Comparison of ENCODE assay signal across 18 mouse cellular contexts in the genomic region with DNA sequence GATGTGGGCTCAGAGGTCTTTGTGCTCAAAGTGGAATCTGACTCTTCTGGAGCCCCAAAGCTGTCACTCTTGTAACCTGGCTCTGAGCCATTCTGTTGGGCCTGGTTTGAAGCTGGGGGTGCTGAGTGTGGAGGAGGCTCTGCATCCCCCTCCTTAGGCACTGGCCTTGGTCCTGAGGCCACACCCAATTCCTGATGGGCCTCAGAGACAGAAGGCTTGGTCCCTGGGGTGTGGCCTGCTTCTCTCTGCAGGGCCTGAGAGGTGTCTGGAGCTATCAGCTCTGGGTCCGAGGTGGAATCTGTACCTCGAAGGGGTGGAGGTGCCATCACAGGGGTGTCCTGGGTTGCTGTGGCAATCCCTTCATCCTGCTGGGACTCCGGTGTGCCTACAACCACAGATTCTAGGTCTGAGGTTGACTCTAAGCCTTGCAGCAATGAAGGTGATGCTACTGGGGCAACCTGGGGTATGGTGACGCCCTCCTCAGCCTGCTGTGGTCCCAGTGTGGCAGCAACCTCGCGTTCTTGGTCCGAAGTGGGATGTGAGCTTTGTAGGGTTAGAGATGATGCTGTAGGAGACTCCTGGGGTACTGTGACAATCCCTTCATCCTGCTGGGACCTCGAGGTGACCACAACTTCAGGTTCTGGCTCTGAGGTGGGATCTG. TPM values are rescaled to one million over a fixed set of nuclear protein-coding genes. Genes with fewer than 3 reads are reported as not detected.
A peak's percentile ranks its signal among the peaks of the same experiment; 100 is the strongest.
DNase-seq lines count a peak whose midpoint lies in the region; ATAC-seq and TF ChIP-seq lines count a peak whose summit lies in the region.
"Had no signal": no experiment of that assay in that cellular context is flagged by ENCODE, and none has a peak within 500 bp of the region (broad histone marks: within the 10 kb centered on the region; RNA-seq: fewer than 3 reads in every experiment).

No protein-coding gene starts in this region.

- no peak overlapping the region for H3K4me2 ChIP-seq in heart, embryonic 12.5 days
- H3K4me2 ChIP-seq in hindbrain, postnatal 0 days (ENCODE audit: low read depth, low read length) = no peak overlapping the region
- no peak overlapping the region for H3K4me2 ChIP-seq in midbrain, postnatal 0 days (ENCODE audit: low read depth, low read length, poor library complexity, severe bottlenecking)
- H3K4me2 ChIP-seq: limb, embryonic 13.5 days; stomach, embryonic 15.5 days had no signal

- no peaks in the 10 kb centered on the region for H3K9me3 ChIP-seq in heart, embryonic 12.5 days (replicated peaks)
- H3K9me3 ChIP-seq in hindbrain, postnatal 0 days (ENCODE audit: low read length) = no peaks in the 10 kb centered on the region
- no peaks in the 10 kb centered on the region for H3K9me3 ChIP-seq in midbrain, postnatal 0 days (ENCODE audit: low read length)
- H3K9me3 ChIP-seq: limb, embryonic 13.5 days; stomach, embryonic 15.5 days had no signal

- DNase-seq in heart, adult 11 months = peak; percentile 87
- DNase-seq in hindbrain, postnatal 0 days (ENCODE audit: low spot score) = no peak
- no peak for DNase-seq in midbrain, postnatal 0 days (ENCODE audit: low spot score)
- no peak for DNase-seq in adrenal gland, adult 18-20 months (ENCODE audit: low spot score in 2 of 2)
- DNase-seq in retina, postnatal 1 day = no peak
- DNase-seq in frontal cortex, adult 2 months (ENCODE audit: extremely low spot score in 1 of 2, low spot score in 1 of 2) = no peak
- DNase-seq: heart, adult 18-20 months; heart, postnatal 36 days; kidney, adult 9 months had no signal

- TF ChIP-seq CTCF in hindbrain, postnatal 0 days (IDR thresholded peaks at IDR 0.05; ENCODE audit: low read depth) = no peak
- TF ChIP-seq CTCF in midbrain, postnatal 0 days (IDR thresholded peaks at IDR 0.05) = no peak

- no peak overlapping the region for H3K9ac ChIP-seq in heart, embryonic 12.5 days
- H3K9ac ChIP-seq in hindbrain, postnatal 0 days (replicated peaks; ENCODE audit: low read length) = no peak overlapping the region
- no peak overlapping the region for H3K9ac ChIP-seq in midbrain, postnatal 0 days (replicated peaks; ENCODE audit: low read length, poor library complexity, severe bottlenecking)
- H3K9ac ChIP-seq: limb, embryonic 13.5 days; stomach, embryonic 15.5 days had no signal

- H3K4me1 ChIP-seq in heart, embryonic 12.5 days (replicated peaks) = peaks cover 58% of the 10 kb centered on the region
- H3K4me1 ChIP-seq in hindbrain, postnatal 0 days (ENCODE audit: insufficient read depth, low read length) = peaks cover 24% of the 10 kb centered on the region
- peaks cover 29% of the 10 kb centered on the region for H3K4me1 ChIP-seq in midbrain, postnatal 0 days (ENCODE audit: insufficient read depth, low read length)

- 78% methylated on average over 8 of the region's 8 CpGs for WGBS in heart, embryonic 12.5 days
- WGBS in hindbrain, postnatal 0 days = 82% methylated on average over 8 of the region's 8 CpGs
- 88% methylated on average over 8 of the region's 8 CpGs for WGBS in midbrain, postnatal 0 days

- peaks cover 28% of the 10 kb centered on the region for H3K36me3 ChIP-seq in heart, embryonic 12.5 days
- H3K36me3 ChIP-seq in hindbrain, postnatal 0 days (ENCODE audit: insufficient read depth, low read length) = 0 out of 2 replicates have a peak, but pooled peaks cover 16% of the 10 kb centered on the region
- peaks cover 41% of the 10 kb centered on the region for H3K36me3 ChIP-seq in midbrain, postnatal 0 days (ENCODE audit: insufficient read depth, low read length)

- H3K27me3 ChIP-seq in heart, embryonic 12.5 days (replicated peaks) = peaks cover 55% of the 10 kb centered on the region
- H3K27me3 ChIP-seq in hindbrain, postnatal 0 days (ENCODE audit: insufficient read depth, low read length) = no peaks in the 10 kb centered on the region
- no peaks in the 10 kb centered on the region for H3K27me3 ChIP-seq in midbrain, postnatal 0 days (ENCODE audit: insufficient read depth, low read length)

- H3K27ac ChIP-seq in heart, embryonic 12.5 days (ENCODE audit: poor library complexity, severe bottlenecking) = no peak overlapping the region
- H3K27ac ChIP-seq in hindbrain, postnatal 0 days = peak overlapping the region; percentile 54; the same call in 1 of the 2 replicates
- 0 out of 2 replicates have a peak overlapping the region, but pooled peaks have one; percentile 18 for H3K27ac ChIP-seq in midbrain, postnatal 0 days (ENCODE audit: low read depth, low read length)
- H3K27ac ChIP-seq: limb, embryonic 13.5 days; stomach, embryonic 15.5 days had no signal

- no peak overlapping the region for H3K4me3 ChIP-seq in heart, embryonic 12.5 days
- no peak overlapping the region for H3K4me3 ChIP-seq in hindbrain, postnatal 0 days (ENCODE audit: low read length)
- no peak overlapping the region for H3K4me3 ChIP-seq in midbrain, postnatal 0 days (ENCODE audit: low read depth, low read length)
- H3K4me3 ChIP-seq: limb, embryonic 13.5 days; stomach, embryonic 15.5 days had no signal

- ATAC-seq in heart, embryonic 12.5 days (ENCODE audit: insufficient number of reproducible peaks, low FRiP score) = no peak
- ATAC-seq in erythroblast, adult 5-6 weeks (replicated peaks; ENCODE audit: low FRiP score, poor library complexity, severe bottlenecking) = peak; percentile 47; the same call in 1 of the 2 replicates
- ATAC-seq in hindbrain, postnatal 0 days = no peak
- ATAC-seq in midbrain, postnatal 0 days (ENCODE audit: low FRiP score) = no peak

RNA-seq across cellular contexts. Expression of a gene that starts 5.4 kb away (rescaled TPM):
- polyA plus RNA-seq in heart, embryonic 12.5 days (2016; fragmentation: Nextera tagmentation; extraction: Ambion mirVana) = 0.60 and 2.0 TPM in 2 replicates
- total RNA-seq in erythroblast, adult 5-6 weeks (2015; ENCODE audit: low replicate concordance) = 0.19 and 2.3 TPM in 2 replicates
- not detected in 2 replicates for total RNA-seq in erythroblast, adult 5-6 weeks (2017; ENCODE audit: low replicate concordance)
- total RNA-seq in hindbrain, postnatal 0 days (2014; rRNA removed) = 84.0 and 84.9 TPM in 2 replicates
- polyA plus RNA-seq in hindbrain, postnatal 0 days (2015; fragmentation: Nextera tagmentation; extraction: Ambion mirVana) = 54.7 and 56.7 TPM in 2 replicates
- 86.9 and 92.3 TPM in 2 replicates for total RNA-seq in midbrain, postnatal 0 days (2014; rRNA removed)
- polyA plus RNA-seq in midbrain, postnatal 0 days (2015; fragmentation: Nextera tagmentation; extraction: Ambion mirVana) = 67.6 and 68.0 TPM in 2 replicates
- total RNA-seq in adrenal gland, adult 18-20 months (2021) = 1 to 10 TPM; 1.6 to 1.9 TPM
- 52.2 and 64.5 TPM in 2 replicates for polyA plus RNA-seq in frontal cortex, adult 2 months (2012; rRNA removed)
- total RNA-seq: megakaryocyte progenitor cell, adult 5-6 weeks had no signal

RNA-seq across cellular contexts. Expression of a gene that starts 25.5 kb away (rescaled TPM):
- polyA plus RNA-seq in heart, embryonic 12.5 days (2016; fragmentation: Nextera tagmentation; extraction: Ambion mirVana) = 49.9 and 52.5 TPM in 2 replicates
- total RNA-seq in erythroblast, adult 5-6 weeks (2015; ENCODE audit: low replicate concordance) = 8.8 and 10.4 TPM in 2 replicates
- 10.3 and 18.3 TPM in 2 replicates for total RNA-seq in erythroblast, adult 5-6 weeks (2017; ENCODE audit: low replicate concordance)
- 44.0 and 53.5 TPM in 2 replicates for total RNA-seq in hindbrain, postnatal 0 days (2014; rRNA removed)
- polyA plus RNA-seq in hindbrain, postnatal 0 days (2015; fragmentation: Nextera tagmentation; extraction: Ambion mirVana) = 31.3 and 34.7 TPM in 2 replicates
- total RNA-seq in midbrain, postnatal 0 days (2014; rRNA removed) = 35.1 and 46.6 TPM in 2 replicates
- 31.3 and 31.4 TPM in 2 replicates for polyA plus RNA-seq in midbrain, postnatal 0 days (2015; fragmentation: Nextera tagmentation; extraction: Ambion mirVana)
- 10 to 100 TPM; 67.7 to 77.0 TPM for total RNA-seq in adrenal gland, adult 18-20 months (2021)
- 59.8 and 64.9 TPM in 2 replicates for polyA plus RNA-seq in frontal cortex, adult 2 months (2012; rRNA removed)

RNA-seq across cellular contexts. Expression of a gene that starts 38.0 kb away (rescaled TPM):
- polyA plus RNA-seq in heart, embryonic 12.5 days (2016; fragmentation: Nextera tagmentation; extraction: Ambion mirVana) = not detected in 2 replicates
- total RNA-seq in erythroblast, adult 5-6 weeks (2015; ENCODE audit: low replicate concordance) = not detected in 2 replicates
- not detected in 2 replicates for total RNA-seq in erythroblast, adult 5-6 weeks (2017; ENCODE audit: low replicate concordance)
- total RNA-seq in hindbrain, postnatal 0 days (2014; rRNA removed) = not detected in 2 replicates
- polyA plus RNA-seq in hindbrain, postnatal 0 days (2015; fragmentation: Nextera tagmentation; extraction: Ambion mirVana) = not detected in 2 replicates
- not detected in 2 replicates for total RNA-seq in midbrain, postnatal 0 days (2014; rRNA removed)
- not detected in 2 replicates for polyA plus RNA-seq in midbrain, postnatal 0 days (2015; fragmentation: Nextera tagmentation; extraction: Ambion mirVana)
- not detected for total RNA-seq in adrenal gland, adult 18-20 months (2021)
- not detected in 2 replicates for polyA plus RNA-seq in frontal cortex, adult 2 months (2012; rRNA removed)
- total RNA-seq: adrenal gland, adult 2 months; heart, adult 18-20 months; heart, postnatal 36 days; layer of hippocampus, postnatal 14 days; megakaryocyte progenitor cell, adult 5-6 weeks; neutrophil, adult 5-6 weeks had no signal
- polyA plus RNA-seq: adrenal gland, adult 2 months; C2C12; limb, embryonic 13.5 days; stomach, embryonic 15.5 days had no signal

RNA-seq across cellular contexts. Expression of a gene that starts 53.7 kb away (rescaled TPM):
- polyA plus RNA-seq in heart, embryonic 12.5 days (2016; fragmentation: Nextera tagmentation; extraction: Ambion mirVana) = 61.2 and 64.1 TPM in 2 replicates
- total RNA-seq in erythroblast, adult 5-6 weeks (2015; ENCODE audit: low replicate concordance) = 9.8 and 11.0 TPM in 2 replicates
- 10.3 and 15.7 TPM in 2 replicates for total RNA-seq in erythroblast, adult 5-6 weeks (2017; ENCODE audit: low replicate concordance)
- total RNA-seq in hindbrain, postnatal 0 days (2014; rRNA removed) = 62.8 and 77.5 TPM in 2 replicates
- 74.1 and 80.2 TPM in 2 replicates for polyA plus RNA-seq in hindbrain, postnatal 0 days (2015; fragmentation: Nextera tagmentation; extraction: Ambion mirVana)
- total RNA-seq in midbrain, postnatal 0 days (2014; rRNA removed) = 45.6 and 71.3 TPM in 2 replicates
- 64.3 and 67.1 TPM in 2 replicates for polyA plus RNA-seq in midbrain, postnatal 0 days (2015; fragmentation: Nextera tagmentation; extraction: Ambion mirVana)
- 10 to 100 TPM; 41.7 to 60.2 TPM for total RNA-seq in adrenal gland, adult 18-20 months (2021)
- polyA plus RNA-seq in frontal cortex, adult 2 months (2012; rRNA removed) = 83.1 and 88.2 TPM in 2 replicates

RNA-seq across cellular contexts. Expression of a gene that starts 57.9 kb away (rescaled TPM):
- 1.7 and 2.4 TPM in 2 replicates for polyA plus RNA-seq in heart, embryonic 12.5 days (2016; fragmentation: Nextera tagmentation; extraction: Ambion mirVana)
- not detected in 2 replicates for total RNA-seq in erythroblast, adult 5-6 weeks (2015; ENCODE audit: low replicate concordance)
- not detected in 2 replicates for total RNA-seq in erythroblast, adult 5-6 weeks (2017; ENCODE audit: low replicate concordance)
- total RNA-seq in hindbrain, postnatal 0 days (2014; rRNA removed) = 27.7 and 29.3 TPM in 2 replicates
- 23.9 and 24.2 TPM in 2 replicates for polyA plus RNA-seq in hindbrain, postnatal 0 days (2015; fragmentation: Nextera tagmentation; extraction: Ambion mirVana)
- total RNA-seq in midbrain, postnatal 0 days (2014; rRNA removed) = 16.1 and 25.0 TPM in 2 replicates
- 14.8 and 15.6 TPM in 2 replicates for polyA plus RNA-seq in midbrain, postnatal 0 days (2015; fragmentation: Nextera tagmentation; extraction: Ambion mirVana)
- total RNA-seq in adrenal gland, adult 18-20 months (2021) = 10 to 100 TPM; 18.8 to 20.3 TPM
- 18.5 and 30.4 TPM in 2 replicates for polyA plus RNA-seq in frontal cortex, adult 2 months (2012; rRNA removed)
- total RNA-seq: megakaryocyte progenitor cell, adult 5-6 weeks; neutrophil, adult 5-6 weeks had no signal

Comparison
In these comparisons a context has a peak if more than half of its experiments do, and no peak if none do; other contexts are left out.
1. RNA of a gene that starts 5.4 kb away (total RNA-seq): 86.9 to 92.3 TPM in midbrain, postnatal 0 days and 84.0 to 84.9 TPM in hindbrain, postnatal 0 days; 1.6 to 1.9 TPM in adrenal gland, adult 18-20 months and 0.19 to 2.3 TPM in erythroblast, adult 5-6 weeks; every median in the first group is over 10 times any median in the second.